Mouse (Mus musculus): ENCODE measurements around the gene Mrpl9.

Gene Mrpl9

DNA sequence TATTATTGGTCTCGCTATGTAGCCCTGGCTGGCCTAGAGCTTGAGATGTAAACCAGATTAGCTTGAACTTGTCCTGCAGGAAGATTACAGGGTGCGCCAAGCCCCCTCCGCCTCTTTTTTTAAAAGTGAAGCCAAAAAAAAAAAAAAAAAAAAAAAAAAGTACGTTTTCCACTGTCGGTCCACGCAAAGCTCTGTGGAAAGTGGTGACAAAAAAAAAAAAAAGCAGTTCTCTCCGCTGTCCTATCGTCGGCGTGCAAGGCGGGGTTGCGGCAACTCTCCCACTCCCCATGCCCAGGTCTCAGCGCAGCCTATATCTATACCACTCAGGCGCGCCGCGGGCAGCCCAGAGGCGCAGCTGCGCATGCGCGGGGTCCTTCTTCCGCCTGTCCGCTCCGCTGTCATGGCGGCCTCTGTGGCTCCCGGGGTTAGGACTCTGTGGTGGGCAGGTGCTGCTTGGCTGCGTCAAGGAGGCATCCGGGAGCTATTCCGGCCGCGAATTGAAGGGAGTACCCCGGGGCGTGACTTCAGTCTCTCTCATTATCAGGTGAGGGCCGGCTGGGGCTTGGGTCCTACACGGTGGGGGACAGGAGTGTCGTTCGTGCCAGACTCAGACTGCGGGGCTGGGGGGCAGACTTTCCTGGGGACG lies at the start of gene Mrpl9:
Mrpl9 (plus strand) TSS at position 368 of the 646 bp plus-strand sequence.
- DNase-seq, result peak; percentile 96

DNA sequence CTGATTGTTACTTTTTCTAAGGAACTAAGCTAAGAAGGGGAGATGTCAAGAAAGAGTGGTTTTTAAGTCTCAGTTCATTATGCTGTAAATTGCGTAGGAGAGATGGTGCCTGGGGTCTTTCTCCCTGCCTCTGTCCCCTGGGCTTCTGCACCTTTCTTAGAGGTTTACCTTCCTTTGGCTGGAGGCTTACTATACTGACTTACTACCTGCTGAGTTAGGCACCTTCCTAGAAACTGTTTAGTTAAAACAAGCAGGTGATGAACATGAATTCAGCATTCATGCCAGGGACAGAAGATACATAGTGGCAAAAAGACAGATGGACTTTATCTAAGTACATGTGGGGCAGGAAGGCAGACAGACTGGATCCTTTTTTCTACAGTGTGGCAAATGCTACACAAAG lies 46.8 kb upstream of the Mrpl9 start:
- DNase-seq, result no peak

DNA sequence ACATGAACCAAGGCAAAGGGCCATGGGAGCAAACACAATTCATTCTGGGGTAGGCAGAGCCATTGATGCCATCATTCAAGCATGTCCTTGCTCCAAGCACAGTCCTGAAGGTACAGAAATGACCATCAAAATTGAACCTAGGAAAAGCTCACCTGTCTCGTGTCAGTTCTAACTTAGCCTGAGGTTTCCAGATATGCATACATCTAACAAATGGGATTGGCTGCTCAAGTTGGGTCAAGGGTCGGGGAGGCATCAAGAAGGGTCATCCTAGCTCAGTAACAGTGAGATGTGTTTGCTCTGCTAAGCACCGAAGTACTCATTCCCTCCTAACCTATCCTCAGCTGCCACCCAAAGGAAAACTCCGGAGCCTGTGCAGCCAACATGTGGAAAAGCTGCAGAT lies 46.3 kb upstream of the Mrpl9 start:
- no peak for DNase-seq

DNA sequence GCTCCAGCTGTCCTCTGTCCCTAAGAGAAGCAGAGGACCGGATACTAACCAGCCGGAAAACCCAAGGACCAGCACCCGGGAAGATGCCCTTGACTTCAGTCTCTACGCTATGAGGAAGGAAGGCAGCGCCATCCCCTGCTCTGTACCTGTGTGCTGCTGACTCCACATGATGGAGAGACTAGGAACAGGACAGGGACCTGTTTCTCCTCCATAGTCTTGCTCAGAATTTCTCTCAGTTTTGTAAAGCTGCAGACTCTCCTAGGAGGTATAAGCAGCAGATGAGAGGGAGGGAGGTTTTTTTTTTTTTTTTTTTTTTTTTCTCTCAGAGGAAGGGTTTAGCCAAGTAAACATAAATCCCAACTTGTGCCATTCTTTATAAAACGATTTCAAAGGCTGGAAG lies 44.9 kb upstream of the Mrpl9 start, which contains the start of gene Lingo4:
Lingo4 (plus strand) TSS at position 301 of the 400 bp plus-strand sequence.
- DNase-seq, result peak in 1 of 2 experiments; percentile 20

DNA sequence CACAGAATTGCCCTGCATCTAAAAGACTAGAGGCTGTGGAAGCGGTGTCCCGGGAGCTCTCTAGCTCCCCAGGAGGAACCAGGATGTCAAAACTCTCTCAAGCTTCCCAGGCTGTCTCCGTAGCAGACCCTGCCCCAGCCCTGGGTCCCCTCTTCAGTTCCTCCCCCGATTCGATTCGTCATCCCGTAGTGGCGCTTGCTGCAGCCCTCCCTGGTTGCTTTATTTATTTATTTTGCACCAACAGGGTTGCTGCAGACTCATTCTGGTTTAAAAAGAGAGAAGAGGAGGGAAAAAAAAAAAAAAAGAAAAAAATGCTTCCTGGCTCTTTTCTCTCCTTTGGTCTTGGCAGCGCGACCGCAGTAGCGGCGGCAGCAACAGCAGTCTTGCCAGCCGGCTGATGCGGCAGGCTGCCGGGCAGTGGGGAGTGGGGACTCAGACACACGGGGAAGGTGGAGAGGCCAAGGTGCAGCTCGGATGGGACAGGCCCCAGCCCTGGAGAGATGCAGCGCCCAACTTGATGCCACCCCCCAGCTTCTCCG lies 44.1 kb upstream of the Mrpl9 start:
- peak; percentile 52 to 72 for DNase-seq

DNA sequence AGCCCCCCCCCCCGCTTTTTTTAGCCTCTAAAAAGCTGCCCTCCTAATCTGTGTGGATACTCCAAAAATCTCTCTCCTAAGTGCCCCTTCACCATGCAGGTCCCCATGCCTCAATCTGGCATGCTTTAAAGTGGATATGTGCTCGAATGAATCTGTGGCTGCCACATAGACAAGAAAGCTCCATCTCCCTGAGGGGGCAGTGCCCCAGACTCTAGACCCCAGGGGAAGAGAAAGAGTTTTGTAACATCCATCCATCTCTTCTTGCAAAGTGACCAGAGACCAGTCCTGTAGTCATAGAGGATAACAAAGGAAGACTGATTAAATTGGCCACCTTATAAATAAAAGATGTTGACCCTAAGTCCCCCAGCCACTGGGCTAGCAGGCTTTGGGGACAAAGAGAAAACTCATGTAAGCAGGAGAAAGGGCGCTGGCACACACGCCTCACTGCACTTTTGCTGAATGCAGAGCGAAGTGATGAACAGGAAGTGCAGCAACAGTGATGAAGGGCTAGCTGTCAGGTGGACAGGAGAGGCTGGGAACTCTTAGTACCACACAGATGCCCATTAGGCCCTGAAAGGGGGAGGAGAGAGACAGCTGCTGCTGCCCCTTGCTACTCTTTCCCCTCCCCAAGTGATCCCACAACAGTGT lies 43.3 kb upstream of the Mrpl9 start:
- DNase-seq, result peak in 1 of 2 experiments; percentile 14

DNA sequence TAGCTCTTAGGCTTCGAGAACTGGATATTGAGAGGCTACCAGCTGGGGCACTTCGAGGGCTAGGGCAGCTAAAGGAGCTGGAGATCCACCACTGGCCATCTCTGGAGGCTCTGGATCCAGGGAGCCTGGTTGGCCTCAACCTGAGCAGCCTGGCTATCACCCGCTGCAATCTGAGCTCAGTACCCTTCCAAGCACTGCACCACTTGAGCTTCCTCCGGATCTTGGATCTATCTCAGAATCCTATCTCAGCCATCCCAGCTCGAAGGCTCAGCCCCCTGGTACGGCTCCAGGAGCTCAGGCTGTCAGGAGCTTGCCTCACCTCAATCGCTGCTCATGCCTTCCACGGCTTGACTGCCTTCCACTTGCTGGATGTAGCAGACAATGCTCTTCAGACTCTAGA lies 40.7 kb upstream of the Mrpl9 start:
- DNase-seq, result peak in 1 of 2 experiments; percentile 15

DNA sequence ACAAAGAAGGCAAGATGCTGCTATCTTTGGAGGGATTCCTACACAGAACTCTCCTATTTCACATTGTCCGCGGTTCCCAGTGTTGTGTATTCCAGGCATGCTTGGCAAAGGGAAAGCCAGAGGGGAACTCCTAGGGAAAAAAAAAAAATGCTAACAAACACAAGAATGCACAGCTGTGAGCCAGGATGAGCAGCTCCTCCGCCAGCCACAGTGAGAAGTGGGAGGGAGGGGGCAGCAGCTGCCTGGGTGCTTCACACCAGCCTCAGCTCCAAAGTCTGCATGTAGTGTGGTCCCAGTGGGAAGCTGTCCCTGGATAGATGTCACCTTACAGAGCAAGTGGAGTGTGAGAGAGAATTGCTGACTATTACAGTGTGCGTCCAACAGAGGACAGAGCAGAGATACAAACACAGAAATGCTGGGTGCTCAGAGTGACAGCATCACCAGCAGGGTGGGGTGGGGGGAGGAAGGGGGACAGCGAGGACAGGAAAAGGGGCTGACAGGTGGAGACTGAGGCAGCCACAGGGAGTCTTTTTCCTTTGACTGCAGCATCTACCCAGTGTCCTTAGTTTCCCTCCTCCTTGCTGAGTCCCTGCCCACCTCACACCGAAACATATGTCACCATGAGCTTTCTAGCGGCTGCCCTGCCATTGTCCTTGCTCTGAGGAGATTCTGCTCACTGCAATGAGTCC lies 38.6 kb upstream of the Mrpl9 start:
- DNase-seq, result peak; percentile 42 to 60

DNA sequence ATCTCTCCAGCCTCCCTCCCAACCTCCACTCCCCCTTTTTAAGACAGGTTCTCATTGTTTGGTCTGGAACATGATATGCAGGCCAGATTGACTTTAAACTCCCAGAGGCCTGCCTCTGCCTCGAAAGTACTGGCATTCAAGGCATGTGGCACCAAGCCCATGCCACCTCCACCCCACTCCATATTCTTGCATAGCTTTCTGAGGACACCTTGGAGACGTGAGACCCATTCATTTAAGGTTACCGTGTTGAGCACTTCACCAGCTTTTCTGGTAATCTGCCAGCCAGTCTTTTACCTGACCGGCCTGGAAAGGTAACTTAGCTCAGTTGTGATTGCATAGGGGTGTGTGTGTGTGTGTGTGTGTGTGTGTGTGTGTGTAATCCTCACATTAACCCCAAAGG lies 37.6 kb upstream of the Mrpl9 start:
- no peak for DNase-seq

DNA sequence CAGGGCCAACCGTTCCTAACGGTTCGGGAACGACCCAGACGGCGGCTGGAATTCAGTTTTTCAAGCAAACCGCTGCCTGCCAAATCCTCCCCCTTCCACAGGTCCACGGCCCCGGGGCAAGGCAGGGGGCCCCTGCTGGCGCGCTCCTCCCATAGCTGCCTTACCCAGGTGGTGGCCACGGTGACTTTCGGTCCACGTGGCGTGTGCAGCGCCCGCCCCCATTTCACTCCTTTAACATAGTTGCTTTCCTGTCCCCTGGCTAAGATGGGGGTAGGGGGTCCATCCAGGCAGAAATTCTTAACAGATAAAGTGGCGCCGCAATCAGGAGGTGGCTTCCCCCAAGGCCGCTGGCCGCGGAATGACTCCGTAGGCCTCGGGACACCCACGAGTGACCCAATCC lies 30.6 kb upstream of the Mrpl9 start:
- DNase-seq, result peak in 1 of 2 experiments; percentile 73

DNA sequence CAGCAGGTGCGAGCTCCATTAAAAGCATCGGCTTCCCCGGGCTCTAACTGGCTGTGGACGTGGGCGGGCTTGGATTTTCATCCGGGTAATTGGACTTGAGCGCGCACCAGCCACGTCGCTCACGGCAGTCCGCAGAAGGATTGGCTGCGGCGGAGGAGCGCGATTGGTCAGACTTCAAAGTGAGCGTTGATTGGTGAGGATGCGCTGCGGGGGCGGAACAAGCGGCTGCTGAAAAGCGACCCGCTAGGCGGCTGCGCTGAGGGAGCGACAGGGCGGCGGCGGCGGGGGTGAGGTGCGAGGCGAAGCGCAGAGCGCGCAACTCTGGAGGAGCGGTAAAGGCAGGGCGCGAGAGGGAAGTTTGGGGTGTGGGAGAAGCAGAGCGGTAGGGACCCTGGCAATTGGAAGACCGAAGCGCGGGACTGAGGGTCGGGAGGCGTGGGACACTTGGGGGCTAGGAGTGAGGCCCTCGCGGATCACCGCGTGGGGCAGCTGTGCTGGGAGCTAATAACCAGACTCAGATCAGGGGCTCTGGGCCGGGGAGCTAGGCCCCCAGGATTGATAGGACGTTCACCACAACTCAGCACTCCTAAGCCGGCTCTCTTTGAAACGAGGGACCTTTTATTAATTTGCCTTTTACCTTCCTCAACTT lies 30.0 kb upstream of the Mrpl9 start, which contains the start of gene Tdrkh:
Tdrkh (plus strand) TSS at position 243 of the 649 bp plus-strand sequence.
- DNase-seq, result peak; percentile 95 to 98

DNA sequence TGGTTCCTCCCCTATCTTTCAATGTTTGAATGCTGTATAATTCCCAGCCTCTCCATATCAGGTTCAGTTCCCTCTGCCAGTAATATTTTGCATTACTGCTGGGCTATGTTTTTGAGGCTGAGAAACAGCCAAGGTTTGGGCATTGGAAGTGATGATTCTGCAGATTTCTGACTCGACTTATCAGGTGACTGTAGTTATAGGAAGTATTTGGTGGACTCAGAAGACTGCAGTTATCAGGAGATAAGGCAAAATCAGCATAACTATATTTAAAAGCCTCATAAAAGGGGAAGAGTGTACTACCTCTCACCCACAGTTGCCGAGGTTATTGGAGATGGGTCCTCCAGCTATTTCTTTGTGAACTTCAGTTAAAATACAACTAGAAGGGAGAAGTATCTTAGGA lies 12.1 kb upstream of the Mrpl9 start:
- no peak for DNase-seq

DNA sequence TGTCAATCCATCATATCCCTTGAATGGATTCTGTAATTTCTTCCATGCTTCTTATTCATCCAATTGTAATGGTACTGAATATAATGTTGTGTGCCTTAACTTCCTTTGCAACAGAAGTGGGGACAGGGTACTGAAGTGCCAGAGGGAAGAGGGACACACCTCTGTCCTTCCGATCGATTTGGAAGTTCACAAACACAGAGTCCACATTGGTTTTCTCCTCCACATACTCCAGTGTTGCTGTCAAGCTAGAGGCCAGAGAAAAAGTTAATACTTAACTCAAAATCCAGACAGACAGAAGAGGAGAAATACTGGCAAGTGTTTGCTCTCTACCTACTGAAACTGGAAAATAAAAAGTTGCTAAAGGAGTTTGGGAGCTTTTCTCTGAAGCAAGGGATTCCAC lies 8.8 kb upstream of the Mrpl9 start:
- DNase-seq, result no peak

DNA sequence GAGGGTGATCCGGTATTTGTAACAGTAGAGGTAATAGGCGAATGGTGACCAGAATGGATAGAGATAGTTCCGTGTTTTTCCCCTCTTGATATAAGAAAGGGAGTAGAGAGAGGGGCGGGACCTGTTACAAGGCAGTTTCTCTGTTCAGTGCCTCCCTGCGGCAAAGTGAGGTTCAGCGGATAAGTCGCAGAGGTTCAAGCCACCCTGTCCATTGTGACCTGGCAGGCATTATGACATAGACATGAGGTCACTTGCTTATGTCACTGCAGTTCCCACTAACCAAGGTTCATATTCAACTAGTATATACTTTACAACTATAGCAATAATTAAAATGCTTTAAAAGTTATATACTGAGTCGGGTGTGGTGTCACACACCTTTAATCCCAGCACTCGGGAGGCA lies 6.7 kb upstream of the Mrpl9 start:
- no peak for DNase-seq

DNA sequence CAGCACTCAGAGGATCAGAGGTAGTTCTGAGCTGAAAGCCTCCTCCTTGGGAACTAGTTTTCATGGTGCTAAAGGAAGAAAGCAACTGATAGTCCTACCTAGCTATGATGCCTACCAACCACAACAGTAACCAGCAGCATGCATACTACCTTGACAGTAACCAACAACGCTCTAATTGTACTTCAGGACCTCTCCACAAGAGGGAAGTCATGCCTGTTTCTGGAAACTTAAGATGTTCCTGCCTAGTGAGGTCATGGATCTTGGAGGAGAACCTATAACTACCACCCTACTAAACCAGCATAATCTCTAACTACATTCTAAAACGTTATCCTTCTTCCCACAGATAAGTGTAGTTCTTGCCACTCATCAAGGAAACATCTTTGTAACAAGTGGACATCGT lies 1.9 kb upstream of the Mrpl9 start:
- DNase-seq, result no peak

DNA sequence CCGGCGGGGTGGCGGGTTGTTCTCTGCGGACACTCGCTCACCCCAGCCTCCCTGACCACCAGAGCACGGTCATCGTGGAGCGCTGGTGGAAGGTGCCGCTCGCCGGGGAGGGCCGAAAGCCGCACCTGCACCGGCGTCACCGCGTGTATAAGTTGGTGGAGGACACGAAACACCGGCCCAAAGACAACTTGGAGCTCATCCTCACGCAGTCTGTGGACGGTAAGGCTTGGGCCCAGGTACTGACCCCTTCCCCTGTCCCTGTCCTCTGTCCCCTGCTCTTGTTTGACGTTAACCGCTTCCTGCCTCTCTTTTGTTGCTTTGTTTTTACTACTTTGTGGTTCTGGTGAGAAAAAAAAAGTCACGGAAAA lies 463 bp downstream of the Mrpl9 start, which contains the start of gene Oaz3:
Oaz3 (minus strand) TSS at position 319 of the 368 bp plus-strand sequence.
- DNase-seq, result no peak

DNA sequence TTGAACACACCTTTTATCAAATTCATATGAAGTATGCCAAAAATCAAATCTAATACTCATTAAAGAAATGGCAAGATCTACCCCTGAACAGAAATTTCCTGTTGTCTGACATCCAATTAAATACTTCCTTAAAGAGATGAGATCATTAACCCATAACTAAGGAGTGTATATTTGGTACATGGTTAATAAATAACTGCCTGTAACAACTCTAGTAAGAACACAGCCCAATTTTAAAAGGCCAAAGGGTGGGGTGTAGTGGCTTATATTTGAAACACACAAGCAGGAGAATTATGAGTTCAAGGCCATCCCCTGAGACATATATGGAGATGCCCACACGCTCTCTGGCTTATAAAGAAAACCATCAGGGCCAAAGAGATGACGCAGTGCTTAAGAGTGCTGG lies 6.3 kb downstream of the Mrpl9 start:
- no peak for DNase-seq

DNA sequence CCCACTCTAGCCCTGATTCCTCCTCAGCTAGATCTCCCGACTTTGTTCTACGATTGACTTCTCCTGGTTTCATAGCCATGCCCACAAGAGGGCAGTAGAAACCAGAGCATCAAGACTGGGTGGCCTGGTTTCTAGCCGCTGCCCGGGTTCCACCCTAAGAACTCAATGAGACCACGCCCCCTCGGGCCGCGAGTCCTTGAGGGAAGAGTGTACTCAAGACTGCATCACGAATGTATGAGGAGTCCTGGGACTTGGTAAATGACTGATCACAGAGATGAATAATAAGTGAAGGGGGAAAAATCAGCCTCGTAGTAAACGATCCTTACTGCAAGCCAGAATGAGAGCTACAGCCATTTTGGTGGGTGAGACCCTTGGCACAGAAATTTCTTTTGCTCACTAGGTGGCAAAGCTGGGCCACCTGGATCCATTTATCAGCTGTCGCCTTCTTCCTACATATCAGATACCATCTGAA lies 13.4 kb downstream of the Mrpl9 start:
- DNase-seq, result peak; percentile 69 to 73

DNA sequence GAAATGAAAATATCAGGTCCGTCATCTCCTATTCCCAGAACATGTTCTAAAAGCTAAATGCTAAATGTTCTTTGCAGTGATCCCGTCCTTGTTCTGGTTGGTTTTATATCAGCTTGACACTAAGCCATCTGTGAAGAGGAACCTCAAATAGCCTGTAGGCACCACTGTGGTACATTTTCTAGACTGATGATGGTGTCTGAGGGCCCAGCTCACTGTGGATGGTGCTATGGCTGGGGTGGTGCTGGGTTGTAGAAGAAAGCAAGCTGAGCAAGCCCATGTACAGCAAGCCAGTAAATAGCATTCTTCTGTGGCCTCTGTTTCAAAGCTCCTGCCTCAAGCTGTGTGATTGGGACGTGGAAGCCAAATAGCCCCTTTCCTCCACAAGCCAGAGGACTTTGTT lies 13.9 kb downstream of the Mrpl9 start:
- no peak for DNase-seq

DNA sequence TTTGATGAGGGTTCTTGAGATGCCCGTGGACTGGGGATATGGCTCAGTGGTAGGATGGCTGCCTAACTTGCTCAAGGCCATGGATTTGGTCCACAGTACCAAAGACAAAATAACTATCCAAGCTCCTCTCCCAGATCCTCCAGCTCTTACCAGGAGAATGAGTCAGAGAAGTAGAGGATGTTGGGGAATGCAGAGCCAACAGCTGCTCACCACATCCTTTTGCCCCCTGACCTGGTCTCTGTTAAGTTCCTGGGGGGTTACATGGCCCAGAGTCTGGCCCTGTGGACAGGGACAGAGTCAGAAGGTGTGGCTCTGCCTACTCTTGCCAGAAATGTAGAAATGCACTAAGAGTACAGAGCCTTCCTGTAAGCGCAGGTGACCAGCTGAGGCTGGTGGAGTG lies 16.7 kb downstream of the Mrpl9 start:
- no peak for DNase-seq

DNA sequence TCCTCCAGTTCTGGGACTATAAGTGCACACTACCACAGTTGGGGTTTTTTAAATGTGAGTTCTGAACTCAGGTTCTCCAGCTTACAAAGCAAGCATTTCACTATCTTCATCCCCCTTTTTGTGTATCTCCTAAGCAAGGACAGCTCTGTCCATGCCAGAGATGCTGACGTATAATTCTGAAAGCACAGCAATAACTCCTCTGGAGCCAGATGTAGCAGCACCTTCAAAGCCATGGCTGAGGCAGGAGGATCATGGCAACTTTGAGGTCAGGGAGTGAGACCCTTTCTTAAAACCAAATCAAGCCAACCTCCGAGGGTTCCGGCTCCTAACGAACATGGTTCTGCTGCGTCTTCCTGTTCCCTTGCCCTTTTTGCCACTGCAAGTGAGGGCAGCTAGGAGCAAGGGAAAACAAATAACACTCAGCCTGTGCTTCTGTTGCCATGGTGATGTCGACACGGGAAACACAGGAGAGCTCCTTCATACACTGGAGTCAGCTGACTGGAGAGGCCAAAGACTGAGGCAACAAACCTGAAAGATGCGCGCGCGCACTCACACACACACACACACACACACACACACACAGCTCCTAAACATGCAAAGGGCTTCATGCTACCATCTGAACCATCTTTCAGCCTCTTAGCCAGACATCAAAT lies 20.9 kb downstream of the Mrpl9 start:
- no peak for DNase-seq

DNA sequence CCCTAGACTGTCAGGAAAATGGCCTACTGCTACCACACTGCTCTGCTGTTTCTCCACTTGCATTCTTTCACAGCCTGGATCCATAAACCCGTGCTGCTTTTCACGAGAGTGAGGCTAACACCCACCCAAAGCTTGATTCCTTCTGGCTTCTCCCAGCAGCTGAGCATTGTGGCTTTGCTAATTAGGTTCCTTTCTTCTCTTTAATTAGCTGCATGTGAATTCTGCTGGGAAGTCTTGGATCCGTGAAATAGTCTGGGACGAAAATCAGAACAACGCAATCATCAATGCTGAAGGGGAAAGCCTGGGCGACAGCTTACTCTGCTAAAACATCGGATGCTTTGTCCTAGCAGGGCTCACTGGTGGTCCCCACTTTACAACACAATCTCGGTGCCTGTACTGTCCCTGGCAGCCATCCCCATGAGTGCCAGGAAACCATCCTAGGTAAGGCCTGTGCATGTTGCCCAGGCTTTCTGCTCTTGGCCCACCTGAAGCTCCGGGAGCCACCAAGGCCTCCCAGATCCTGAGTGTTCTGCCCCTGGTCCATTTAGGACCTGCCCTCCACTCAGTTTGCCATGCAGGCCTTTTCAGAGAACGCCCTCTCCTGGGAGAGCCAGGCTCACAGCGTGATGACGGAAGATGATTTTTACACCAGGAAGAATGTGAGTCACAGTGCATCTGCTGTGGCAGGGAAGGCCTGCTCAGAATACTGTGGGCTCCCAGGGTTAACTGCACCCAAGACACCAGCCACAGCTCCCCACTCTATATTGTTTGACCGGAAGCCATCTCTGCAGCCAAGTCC lies 22.7 kb downstream of the Mrpl9 start:
- no peak for DNase-seq
